Mouse (Mus musculus) adrenal gland, postnatal 10 days (tissue): ENCODE measurements at regions not wholly inside any gene's neighbourhood (a gene's known extent, or its start where the extent isn't known, plus 50 kb on each side); places are given as distances from the start of the nearest gene placed in this dataset.

ENCODE experiments used
- DNase-seq: peaks from one replicate; pipeline ENCODE4 v3.0.0; 2021; ENCODE audit warnings: mixed read lengths

- DNase-seq = no peak
Observed at GRCm38 (mm10) chr2:139132121-139132520, 361.6 kb upstream of the Sptlc3 start.

GRCm38 (mm10) chr2:139147004-139147403, 346.7 kb upstream of the Sptlc3 start:
- no peak for DNase-seq

- no peak for DNase-seq
Observed at GRCm38 (mm10) chr2:139179641-139180040, 314.1 kb upstream of the Sptlc3 start.

GRCm38 (mm10) chr2:139198281-139198680, 295.4 kb upstream of the Sptlc3 start:
- DNase-seq = no peak

GRCm38 (mm10) chr2:139207649-139208048, 286.1 kb upstream of the Sptlc3 start:
- DNase-seq = no peak

GRCm38 (mm10) chr2:139220757-139221400, 272.8 kb upstream of the Sptlc3 start:
- no peak for DNase-seq

GRCm38 (mm10) chr2:139230453-139230852, 263.3 kb upstream of the Sptlc3 start:
- no peak for DNase-seq

GRCm38 (mm10) chr2:139250138-139250537, 243.6 kb upstream of the Sptlc3 start:
- DNase-seq = no peak

- no peak for DNase-seq
Observed at GRCm38 (mm10) chr2:139267119-139267518, 226.6 kb upstream of the Sptlc3 start.

GRCm38 (mm10) chr2:139276581-139276980, 217.1 kb upstream of the Sptlc3 start:
- DNase-seq = no peak

GRCm38 (mm10) chr2:139277571-139277970, 216.1 kb upstream of the Sptlc3 start:
- no peak for DNase-seq

- DNase-seq = no peak
Observed at GRCm38 (mm10) chr2:139281056-139281455, 212.7 kb upstream of the Sptlc3 start.

GRCm38 (mm10) chr2:139284315-139284714, 209.4 kb upstream of the Sptlc3 start:
- no peak for DNase-seq

GRCm38 (mm10) chr2:139286446-139286845, 207.3 kb upstream of the Sptlc3 start:
- DNase-seq = no peak

GRCm38 (mm10) chr2:139298541-139299152, 195.1 kb upstream of the Sptlc3 start:
- peak; percentile 41 for DNase-seq

- no peak for DNase-seq
Observed at GRCm38 (mm10) chr2:139311401-139311812, 182.3 kb upstream of the Sptlc3 start.

- DNase-seq = no peak
Observed at GRCm38 (mm10) chr2:139312053-139312452, 181.7 kb upstream of the Sptlc3 start.

GRCm38 (mm10) chr2:139322509-139322908, 171.2 kb upstream of the Sptlc3 start:
- no peak for DNase-seq

GRCm38 (mm10) chr2:139325501-139325900, 168.2 kb upstream of the Sptlc3 start:
- DNase-seq = no peak

- no peak for DNase-seq
Observed at GRCm38 (mm10) chr2:139334681-139335080, 159.0 kb upstream of the Sptlc3 start.

GRCm38 (mm10) chr2:139338240-139338639, 155.5 kb upstream of the Sptlc3 start:
- no peak for DNase-seq

- DNase-seq = no peak
Observed at GRCm38 (mm10) chr2:139356280-139357010, 137.3 kb upstream of the Sptlc3 start.

GRCm38 (mm10) chr2:139362245-139362847, 131.4 kb upstream of the Sptlc3 start:
- no peak for DNase-seq
